Mouse (Mus musculus): ENCODE data around the gene Arih1.

DNA sequence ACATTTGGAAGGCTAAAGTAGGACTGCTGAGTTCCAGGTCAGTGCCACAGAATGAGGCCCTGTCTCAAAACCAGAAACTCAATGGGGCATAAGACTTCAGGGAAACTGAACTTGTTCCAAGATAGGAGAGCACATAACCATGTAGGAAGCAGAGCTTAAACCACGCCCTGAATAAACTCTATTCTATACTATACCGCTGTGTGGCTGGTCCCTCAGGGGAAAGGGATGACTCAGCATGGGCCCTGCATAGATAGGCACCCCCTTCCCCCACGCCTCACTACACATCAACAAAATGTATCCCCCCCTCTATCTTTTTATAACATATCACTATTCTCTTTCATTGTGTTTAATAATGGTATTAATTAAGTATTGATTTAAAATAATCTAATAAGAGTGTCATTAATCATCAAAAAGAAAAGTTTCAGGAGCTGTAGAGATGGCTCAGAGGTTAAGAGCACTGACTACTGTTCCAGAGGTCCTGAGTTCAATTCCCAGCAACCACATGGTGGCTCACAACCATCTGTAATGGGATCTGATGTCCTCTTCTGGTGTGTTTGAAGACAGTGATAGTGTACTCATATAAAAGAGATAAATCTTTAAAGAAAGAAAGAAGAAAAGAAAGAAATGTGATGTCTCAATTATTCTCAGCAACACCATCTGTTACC lies 30.9 kb downstream of the Arih1 start:
- TF ChIP-seq POLR2A (IDR thresholded peaks at IDR 0.05; ENCODE audit: extremely low read depth, insufficient read depth, low read length), result no peak
- TF ChIP-seq CTCF (IDR thresholded peaks at IDR 0.05; ENCODE audit: extremely low read depth, insufficient read depth, low read length), result no peak

Data from cortical plate, adult 2 months (tissue).